8 mouse cellular contexts compared by ENCODE assay signal in genomic region chr11:96916044-96916884, GRCm38 (mm10). TPM values are rescaled to one million over a fixed set of nuclear protein-coding genes. Genes with fewer than 3 reads are reported as not detected.
DNase-seq lines count a peak whose midpoint lies in the region; ATAC-seq lines count a peak whose summit lies in the region.

Gene Cdk5rap3, minus strand, starts transcription at chr11:96916496.

- H3K4me1 ChIP-seq in brown adipose tissue, adult 24 weeks (ENCODE audit: control insufficient read depth, insufficient read depth, insufficient read length, low read length), result no peaks in the 10 kb centered on the region
- H3K4me1 ChIP-seq in heart, embryonic 13.5 days, result peaks cover 24% of the 10 kb centered on the region
- peaks cover 61% of the 10 kb centered on the region for H3K4me1 ChIP-seq in liver, embryonic 12.5 days
- 0 out of 2 replicates have a peak, but pooled peaks cover 5% of the 10 kb centered on the region for H3K4me1 ChIP-seq in stomach, embryonic 15.5 days

- H3K4me2 ChIP-seq in heart, embryonic 13.5 days, result peak within 1 kb of the TSS; percentile 94
- peak within 1 kb of the TSS; percentile 91 for H3K4me2 ChIP-seq in liver, embryonic 12.5 days
- peak within 1 kb of the TSS; percentile 93 for H3K4me2 ChIP-seq in stomach, embryonic 15.5 days

- ATAC-seq in heart, embryonic 13.5 days (ENCODE audit: extremely low read depth, insufficient number of reproducible peaks, low FRiP score, low TSS enrichment), result peak; percentile 96
- peak; percentile 84 for ATAC-seq in liver, embryonic 12.5 days
- peak; percentile 95 for ATAC-seq in stomach, embryonic 15.5 days (ENCODE audit: insufficient read depth, low FRiP score, low read depth)

- peak within 1 kb of the TSS; percentile 88 for H3K9ac ChIP-seq in heart, embryonic 13.5 days
- peak within 1 kb of the TSS; percentile 81 for H3K9ac ChIP-seq in liver, embryonic 12.5 days
- peak within 1 kb of the TSS; percentile 75 for H3K9ac ChIP-seq in stomach, embryonic 15.5 days

- DNase-seq in CD4-positive, CD25-positive, alpha-beta regulatory T cell, adult 2 months (ENCODE audit: low read depth, low spot score), result peak; percentile 99
- DNase-seq in fat pad, adult 2 months (ENCODE audit: extremely low read depth, low read depth, low spot score), result peak; percentile 68
- DNase-seq in kidney, postnatal 10 days, result peak; percentile 99
- DNase-seq in natural killer cell, adult 2 months (ENCODE audit: low spot score in 2 of 2), result peak; percentile 99

- no peaks in the 10 kb centered on the region; the same call in 1 of the 2 replicates for H3K27me3 ChIP-seq in heart, embryonic 13.5 days (replicated peaks)
- H3K27me3 ChIP-seq in liver, embryonic 12.5 days (replicated peaks), result 0 out of 2 replicates have a peak, but pooled peaks cover 8% of the 10 kb centered on the region
- H3K27me3 ChIP-seq in stomach, embryonic 15.5 days (replicated peaks), result no peaks in the 10 kb centered on the region

- under 1% methylated on average over 55 of the region's 55 CpGs for WGBS in heart, embryonic 13.5 days
- under 1% methylated on average over 55 of the region's 55 CpGs for WGBS in liver, embryonic 12.5 days (ENCODE audit: insufficient replicate concordance)
- under 1% methylated on average over 55 of the region's 55 CpGs for WGBS in stomach, embryonic 15.5 days

- H3K36me3 ChIP-seq in heart, embryonic 13.5 days, result peaks cover 6% of the 10 kb centered on the region
- H3K36me3 ChIP-seq in liver, embryonic 12.5 days, result peaks cover 17% of the 10 kb centered on the region
- 0 out of 2 replicates have a peak, but pooled peaks cover 9% of the 10 kb centered on the region for H3K36me3 ChIP-seq in stomach, embryonic 15.5 days

- H3K27ac ChIP-seq in brown adipose tissue, adult 24 weeks (replicated peaks; ENCODE audit: low read depth, low read length), result peak within 1 kb of the TSS; percentile 26
- peak within 1 kb of the TSS; percentile 70 for H3K27ac ChIP-seq in heart, embryonic 13.5 days (replicated peaks)
- peak within 1 kb of the TSS; percentile 92 for H3K27ac ChIP-seq in liver, embryonic 12.5 days
- peak within 1 kb of the TSS; percentile 81 for H3K27ac ChIP-seq in stomach, embryonic 15.5 days

- H3K9me3 ChIP-seq in heart, embryonic 13.5 days, result no peaks in the 10 kb centered on the region
- H3K9me3 ChIP-seq in liver, embryonic 12.5 days (replicated peaks), result no peaks in the 10 kb centered on the region
- no peaks in the 10 kb centered on the region for H3K9me3 ChIP-seq in stomach, embryonic 15.5 days

- H3K4me3 ChIP-seq in brown adipose tissue, adult 24 weeks (ENCODE audit: insufficient read depth, low read depth, low read length), result peak within 1 kb of the TSS; percentile 75
- H3K4me3 ChIP-seq in heart, embryonic 13.5 days, result peak within 1 kb of the TSS; percentile 83
- peak within 1 kb of the TSS; percentile 70 for H3K4me3 ChIP-seq in liver, embryonic 12.5 days
- H3K4me3 ChIP-seq in stomach, embryonic 15.5 days (replicated peaks), result peak within 1 kb of the TSS; percentile 80

RNA-seq across cellular contexts. Expression of gene Cdk5rap3, which starts in this region (rescaled TPM):
- polyA plus RNA-seq in brown adipose tissue, adult 24 weeks (2012; ENCODE audit: insufficient read depth, insufficient read length, missing spikeins), result 19.5 and 27.2 TPM in 2 replicates
- 50.4 and 52.4 TPM in 2 replicates for polyA plus RNA-seq in heart, embryonic 13.5 days (2015; fragmentation: Nextera tagmentation; extraction: Ambion mirVana)
- polyA plus RNA-seq in liver, embryonic 12.5 days (2016; fragmentation: Nextera tagmentation; extraction: Ambion mirVana), result 49.0 and 51.6 TPM in 2 replicates
- polyA plus RNA-seq in stomach, embryonic 15.5 days (2015; fragmentation: Nextera tagmentation; extraction: Ambion mirVana), result 67.2 and 76.5 TPM in 2 replicates

Comparison
In these comparisons a context has a peak if more than half of its experiments do, and no peak if none do; other contexts are left out.
1. Peak in every context shown above with its lines: DNase-seq, ATAC-seq, H3K4me3 ChIP-seq and H3K27ac ChIP-seq.
2. H3K27ac ChIP-seq: peak in every context shown above with its lines; median percentile 92 in liver, embryonic 12.5 days; 81 in stomach, embryonic 15.5 days; 70 in heart, embryonic 13.5 days; 26 in brown adipose tissue, adult 24 weeks.